Mouse (Mus musculus) urinary bladder, adult 18-20 months (tissue): ENCODE measurements around the gene Ssh2.
A peak's percentile ranks its signal among the peaks of the same experiment; 100 is the strongest.

Source experiments
- DNase-seq, 2 experiments: peaks; one replicate each; pipeline ENCODE4 v3.0.0; 2022; ENCODE audit warnings: low spot score in 2 of 2, mixed read lengths in 2 of 2

The Ssh2 gene

DNA sequence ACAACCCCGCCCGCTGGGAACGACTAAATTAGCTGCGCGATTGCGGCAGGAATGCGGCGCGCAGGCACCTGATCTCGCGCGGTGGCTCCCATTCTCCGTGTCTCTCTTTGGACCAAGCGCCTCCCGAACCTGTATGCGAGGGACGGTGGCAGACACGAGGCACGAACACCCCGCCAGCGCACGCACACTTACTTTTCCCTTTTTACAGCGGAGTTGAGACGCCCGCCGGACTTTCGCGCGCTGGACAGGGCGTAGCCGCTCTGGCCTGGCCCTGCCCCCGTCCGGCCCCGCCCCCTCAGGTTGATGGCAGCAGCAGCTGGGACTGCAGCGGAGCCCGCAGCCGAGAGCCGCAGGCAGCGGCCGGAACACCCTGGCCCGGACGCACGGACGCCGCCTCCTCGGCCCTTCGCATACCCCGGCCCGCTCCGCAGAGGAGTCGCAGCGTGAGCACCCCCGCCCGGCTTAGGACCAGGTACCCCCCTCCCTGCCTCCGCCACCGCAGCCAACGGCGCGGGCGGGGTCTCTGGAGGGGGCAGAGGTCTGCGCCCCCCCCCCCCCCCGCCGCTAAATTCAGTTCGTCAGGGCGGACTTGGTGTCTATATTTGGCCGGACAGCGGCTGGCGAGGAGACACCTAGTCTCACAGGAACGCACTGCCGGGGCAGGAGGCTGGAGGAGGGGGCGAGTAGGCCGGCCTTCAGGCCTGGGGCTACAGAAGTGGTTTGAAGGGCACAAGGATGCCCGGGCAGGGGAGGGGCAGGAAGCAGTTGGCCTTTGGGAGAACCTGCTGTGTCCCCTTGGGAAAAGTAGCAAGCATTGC is 246.4 kb downstream of the Ssh2 start, which contains the start of gene Coro6:
Coro6 (plus strand) TSS at position 129 of the 818 bp plus-strand sequence.
- peak; percentile 67 to 70 for DNase-seq

DNA sequence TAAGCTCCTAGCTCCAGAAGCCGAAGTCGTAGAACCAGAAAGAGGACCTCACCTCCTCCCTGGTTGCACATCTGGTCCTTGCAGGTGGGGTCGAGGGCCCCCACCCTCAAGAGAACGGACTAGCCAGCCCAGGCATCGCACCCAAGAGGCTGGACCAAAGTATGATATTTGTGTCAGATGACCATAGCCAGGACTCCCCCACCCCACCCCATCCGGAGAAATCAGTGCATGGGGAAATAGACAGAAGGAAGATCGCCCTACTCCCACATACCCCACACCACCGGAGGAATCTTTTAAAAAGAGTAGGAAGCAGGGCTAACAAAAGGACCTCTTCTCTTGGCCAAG is 247.0 kb downstream of the Ssh2 start:
- no peak for DNase-seq

DNA sequence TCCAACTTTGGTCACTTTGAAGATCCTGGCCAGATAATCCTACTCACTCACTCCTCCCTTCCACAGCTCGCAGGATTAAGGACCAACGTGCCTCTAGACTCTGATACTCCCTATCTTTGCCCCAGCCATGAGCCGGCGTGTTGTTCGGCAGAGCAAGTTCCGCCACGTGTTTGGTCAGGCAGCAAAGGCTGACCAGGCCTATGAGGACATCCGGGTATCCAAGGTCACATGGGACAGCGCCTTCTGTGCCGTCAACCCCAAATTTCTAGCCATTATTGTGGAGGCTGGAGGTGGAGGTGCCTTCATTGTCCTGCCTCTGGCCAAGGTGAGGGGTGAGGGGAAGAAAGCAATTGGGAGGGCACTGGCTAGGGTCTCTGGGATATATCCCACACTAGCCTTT is 247.7 kb downstream of the Ssh2 start:
- no peak for DNase-seq

DNA sequence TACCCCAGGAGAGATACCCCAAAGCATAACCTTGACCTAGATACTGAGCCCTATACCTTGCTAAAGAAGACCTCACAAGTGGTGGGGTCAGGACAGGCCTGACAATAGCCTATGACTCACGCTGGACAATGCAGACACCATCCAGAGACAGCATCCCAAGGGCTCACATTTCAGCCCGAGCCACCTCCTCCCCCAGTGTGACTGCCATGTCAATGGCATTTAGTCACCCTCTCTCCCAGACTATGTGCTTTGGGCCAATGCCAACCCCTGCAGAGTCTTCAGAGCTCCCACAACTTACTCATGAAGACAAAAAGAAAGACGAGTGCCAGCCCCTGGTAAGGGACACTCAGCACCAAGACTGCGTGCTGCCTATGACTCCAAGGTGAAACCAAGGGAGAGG is 248.6 kb downstream of the Ssh2 start:
- peak; percentile 33 to 35 for DNase-seq

DNA sequence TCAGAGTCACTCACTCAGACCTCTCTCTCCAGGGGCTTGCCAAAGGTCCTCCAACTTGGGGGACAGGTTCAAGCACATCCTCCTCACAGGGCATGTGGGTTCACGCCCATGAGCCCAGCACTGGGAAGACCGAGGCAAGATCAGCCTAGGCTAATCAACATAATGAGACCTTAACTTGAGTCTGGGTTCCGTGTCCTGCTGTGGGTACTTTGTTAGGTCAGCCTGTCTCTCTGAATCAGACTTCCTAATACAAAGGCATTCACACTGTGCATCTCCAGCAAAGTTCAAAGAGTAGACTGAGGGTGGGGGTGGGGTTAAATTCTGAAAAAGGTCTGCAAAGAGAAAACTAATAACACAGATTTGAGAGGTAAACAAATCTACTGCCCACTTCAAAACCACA is 249.0 kb downstream of the Ssh2 start:
- no peak for DNase-seq

DNA sequence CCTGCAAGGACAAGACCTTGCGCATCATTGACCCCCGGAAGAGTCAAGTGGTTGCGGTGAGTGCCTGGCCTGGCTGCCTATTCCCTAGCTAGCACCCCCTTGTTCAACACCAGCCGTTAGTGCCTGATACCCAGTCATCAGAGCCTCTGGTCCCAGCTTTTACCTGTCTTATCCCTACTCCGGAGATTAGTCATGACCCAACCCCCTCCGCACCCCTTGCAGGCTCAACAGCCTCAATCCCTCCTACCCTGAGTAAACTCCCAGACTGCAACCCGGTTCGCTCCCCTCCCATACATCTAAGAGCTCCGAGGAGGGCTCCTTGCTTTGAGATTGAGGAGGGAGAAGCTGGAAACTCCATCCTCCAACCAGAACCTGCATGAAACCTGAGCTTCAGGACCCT is 250.5 kb downstream of the Ssh2 start:
- no peak for DNase-seq

DNA sequence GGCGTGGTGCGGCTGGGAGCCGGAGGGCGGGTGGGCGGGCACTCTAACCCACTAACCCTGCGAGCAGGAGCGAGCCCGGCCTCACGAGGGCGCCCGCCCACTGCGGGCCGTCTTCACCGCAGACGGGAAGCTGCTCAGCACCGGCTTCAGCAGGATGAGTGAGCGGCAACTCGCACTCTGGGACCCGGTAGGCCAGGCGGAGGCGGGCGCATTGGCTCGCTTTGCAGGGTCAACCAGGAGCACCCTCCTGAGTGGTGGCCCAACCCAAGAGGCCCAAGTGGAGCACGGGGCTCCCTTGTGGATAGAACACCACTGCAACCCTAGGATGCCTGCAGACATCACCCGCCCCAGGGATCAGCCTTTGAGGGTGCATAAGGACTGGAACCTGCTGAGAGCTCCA is 251.1 kb downstream of the Ssh2 start:
- DNase-seq, result peak; percentile 50 to 73

DNA sequence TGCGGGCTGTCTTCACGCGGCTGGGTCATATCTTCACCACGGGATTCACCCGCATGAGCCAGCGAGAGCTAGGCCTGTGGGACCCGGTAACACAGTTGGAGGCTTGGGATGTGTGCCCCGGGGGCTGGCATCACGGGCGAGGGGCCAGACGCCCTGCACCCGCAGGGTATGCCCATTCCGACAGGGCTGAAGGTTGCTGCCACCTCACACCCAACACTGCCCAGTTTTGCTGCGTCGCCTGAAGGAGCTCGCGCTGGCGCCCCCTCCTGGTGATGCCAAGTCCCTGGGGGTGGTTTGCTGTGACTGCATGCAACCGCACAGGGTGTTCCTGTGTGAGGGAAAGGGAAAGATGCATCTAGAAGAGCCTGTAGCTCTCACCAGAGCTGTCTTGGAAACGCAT is 251.7 kb downstream of the Ssh2 start:
- peak in 1 of 2 experiments; percentile 66 for DNase-seq

DNA sequence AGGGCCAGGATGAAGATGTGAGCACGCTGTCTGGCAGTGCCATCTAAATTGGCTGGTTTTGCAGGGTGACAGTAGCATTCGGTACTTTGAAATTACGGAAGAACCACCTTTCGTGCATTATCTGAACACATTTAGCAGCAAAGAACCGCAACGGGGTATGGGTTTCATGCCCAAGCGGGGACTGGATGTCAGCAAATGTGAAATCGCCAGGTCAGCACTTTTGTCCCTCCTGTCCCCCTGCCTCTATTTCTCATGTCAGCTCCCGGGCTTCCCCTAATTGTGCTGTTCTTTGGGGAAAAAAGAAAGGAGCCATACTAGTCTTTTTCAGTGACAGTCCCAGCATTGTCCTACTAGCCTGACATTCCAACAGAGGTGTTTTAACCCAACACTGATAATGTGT is 252.3 kb downstream of the Ssh2 start:
- DNase-seq, result no peak

DNA sequence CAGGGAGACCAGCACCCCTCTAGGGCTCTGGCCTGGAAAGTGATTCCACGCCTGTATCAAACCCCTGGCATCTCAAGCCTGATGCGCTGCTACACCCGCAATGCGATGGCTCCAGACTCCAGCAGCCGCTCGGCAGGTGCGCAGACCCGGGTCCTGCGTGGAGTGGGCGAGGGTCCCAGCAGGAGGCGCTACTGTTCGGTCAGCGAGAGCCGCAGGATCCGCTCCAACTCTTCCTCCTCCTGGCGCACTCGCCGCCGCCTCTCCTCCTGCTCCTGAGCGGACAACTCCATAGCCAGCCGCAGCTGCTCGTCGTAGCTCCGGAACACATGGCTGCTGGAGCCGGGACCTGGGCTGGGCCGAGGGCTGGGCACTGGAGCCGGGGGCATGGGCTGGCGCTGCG is 255.3 kb downstream of the Ssh2 start:
- DNase-seq, result no peak

DNA sequence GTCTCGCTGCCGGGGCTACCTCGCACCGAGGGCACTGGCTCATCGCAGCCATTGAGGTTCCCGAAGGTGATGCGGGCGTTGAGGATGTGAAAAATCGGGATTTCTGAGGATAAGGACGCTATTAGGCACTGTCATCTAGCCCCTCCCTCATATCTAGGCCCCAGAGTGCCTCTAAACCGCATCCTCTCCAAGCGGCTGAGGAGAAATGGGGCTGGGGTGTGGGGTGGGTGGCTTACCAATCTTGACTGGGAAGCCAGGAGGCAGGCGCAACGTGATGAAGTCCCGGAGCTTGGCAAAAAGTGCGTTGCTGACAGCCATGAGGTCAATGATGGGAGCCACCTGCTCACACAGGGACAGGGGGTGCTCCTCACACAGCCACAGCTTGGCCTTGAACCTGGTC is 256.7 kb downstream of the Ssh2 start:
- no peak for DNase-seq

DNA sequence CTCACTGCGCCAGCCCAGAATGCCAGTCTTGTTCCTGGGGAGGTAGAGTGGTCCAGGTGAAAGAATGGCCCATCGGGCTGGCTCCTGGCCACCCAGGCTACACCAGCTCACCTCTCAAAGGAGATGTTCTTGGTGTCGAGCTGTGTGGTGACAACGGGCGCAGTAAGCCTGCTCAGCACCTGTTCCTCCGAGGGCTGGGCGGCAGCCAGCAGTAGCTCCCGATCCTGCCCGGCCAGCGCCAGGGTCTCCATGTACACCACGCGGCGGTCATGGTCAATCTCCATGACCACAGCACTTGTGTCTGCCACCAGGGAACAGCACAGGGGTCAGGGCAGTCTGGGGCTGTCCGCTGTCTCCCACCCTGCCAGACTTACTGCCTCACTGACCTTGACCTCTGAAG is 260.1 kb downstream of the Ssh2 start:
- DNase-seq, result no peak

DNA sequence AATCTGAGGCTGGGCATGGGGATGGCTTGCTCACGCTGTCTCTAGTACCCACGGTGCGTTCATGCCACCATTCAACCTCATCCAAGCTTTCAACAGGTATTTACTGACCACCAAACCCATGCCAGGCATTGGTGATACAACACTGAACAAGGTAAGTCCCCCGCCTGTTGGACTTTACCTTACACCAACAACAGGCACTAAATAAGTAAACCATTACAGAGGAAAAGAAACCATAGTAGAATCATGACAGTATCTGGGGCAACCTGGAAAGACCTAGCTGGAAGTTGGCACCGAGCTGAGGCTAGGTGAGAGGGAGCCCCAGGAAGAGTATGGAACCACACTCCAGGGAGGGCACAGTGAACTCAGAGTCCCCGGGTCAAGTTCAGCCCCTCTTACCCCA is 260.8 kb downstream of the Ssh2 start:
- no peak for DNase-seq

DNA sequence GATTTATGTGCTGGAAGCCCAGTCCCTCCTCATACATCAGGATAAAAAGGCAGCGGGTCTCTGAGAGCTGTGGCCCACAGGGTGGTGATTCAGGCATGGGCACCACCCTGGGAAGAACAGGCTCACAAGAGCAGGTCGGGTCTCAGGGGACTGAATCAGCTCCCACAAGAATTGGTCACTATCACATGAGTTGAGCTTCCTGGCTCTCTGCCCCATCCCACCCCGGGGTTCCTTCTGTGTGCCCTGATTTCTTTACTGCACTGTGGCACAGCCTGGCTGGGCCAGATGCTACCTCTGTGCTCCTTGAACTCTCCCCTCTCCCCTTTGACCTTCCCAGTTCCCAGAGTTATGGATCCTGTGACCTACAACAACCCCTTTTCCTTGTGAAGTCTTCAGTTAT is 267.0 kb downstream of the Ssh2 start:
- DNase-seq, result no peak

DNA sequence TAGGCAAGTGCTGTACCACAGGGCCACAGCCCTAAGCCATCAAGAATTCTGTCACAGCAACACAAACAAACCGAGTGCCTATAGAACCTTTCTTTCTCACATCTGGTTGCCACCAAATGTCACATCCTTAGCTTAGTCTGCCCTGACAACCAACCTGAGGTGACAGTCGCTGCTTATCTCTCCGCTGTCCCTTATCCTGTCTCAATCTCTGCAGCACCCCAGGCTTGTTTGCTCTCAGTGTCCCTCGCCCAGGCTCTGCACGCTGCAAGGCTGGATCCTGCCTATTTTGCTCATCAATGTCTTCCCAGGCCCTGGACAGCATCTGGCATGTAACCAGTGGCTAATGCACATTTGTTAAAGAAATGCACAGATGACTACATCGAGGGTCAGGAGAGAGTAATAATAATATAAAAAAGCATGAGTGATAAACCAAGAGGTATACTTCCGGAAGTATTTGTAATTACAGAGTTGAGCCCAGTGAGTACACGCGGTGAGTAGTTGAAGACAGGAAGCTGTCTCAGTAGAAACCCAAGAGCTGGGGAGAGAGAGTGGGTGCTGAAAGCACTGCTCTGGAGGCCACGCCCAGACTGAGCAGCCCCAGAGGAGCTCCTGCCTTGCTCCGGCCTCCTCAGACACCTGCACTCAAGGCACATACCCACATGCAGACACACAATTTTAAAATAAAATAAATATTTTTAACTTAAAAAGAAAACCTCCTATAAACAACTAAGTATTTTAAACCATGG is 267.6 kb downstream of the Ssh2 start:
- no peak for DNase-seq

DNA sequence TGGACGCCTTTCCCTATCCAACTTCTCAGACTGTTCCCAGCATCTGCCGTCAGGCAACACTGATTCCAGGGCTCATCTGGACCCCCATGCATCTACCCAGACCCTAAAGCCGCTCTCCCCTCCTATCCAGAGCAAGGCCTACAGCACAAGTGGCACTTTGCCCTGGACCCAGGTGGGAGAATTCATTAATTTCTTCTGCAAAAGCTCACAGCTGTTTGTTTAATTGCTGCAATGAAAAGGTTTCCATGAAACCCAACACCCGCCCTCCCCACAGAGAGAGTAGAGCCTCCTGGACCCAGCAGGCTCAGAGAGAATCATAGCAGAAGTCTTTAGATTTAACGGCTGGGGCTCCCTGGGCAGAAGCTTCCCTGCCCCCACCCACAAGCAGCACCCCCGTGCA is 269.1 kb downstream of the Ssh2 start:
- DNase-seq, result no peak

DNA sequence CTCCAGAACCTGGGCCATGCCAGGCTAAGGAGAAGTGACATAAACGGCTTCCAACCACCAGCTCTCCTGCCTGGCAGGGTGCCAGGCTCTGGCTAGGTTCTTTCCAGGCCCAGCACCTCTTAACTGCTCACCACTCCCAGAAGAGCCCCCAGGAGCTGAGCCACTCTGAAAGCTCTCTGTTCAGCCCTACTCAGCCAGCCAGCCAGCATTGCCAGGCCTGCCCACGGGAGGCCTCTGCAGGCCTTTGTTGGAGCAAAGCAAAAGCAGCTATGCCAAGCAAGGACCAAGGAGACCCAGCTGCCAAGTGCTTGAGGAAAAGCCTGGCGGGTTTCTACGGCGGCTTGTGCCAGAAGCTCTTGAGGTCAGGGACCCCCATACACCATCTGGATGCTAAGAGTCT is 270.7 kb downstream of the Ssh2 start:
- no peak for DNase-seq

DNA sequence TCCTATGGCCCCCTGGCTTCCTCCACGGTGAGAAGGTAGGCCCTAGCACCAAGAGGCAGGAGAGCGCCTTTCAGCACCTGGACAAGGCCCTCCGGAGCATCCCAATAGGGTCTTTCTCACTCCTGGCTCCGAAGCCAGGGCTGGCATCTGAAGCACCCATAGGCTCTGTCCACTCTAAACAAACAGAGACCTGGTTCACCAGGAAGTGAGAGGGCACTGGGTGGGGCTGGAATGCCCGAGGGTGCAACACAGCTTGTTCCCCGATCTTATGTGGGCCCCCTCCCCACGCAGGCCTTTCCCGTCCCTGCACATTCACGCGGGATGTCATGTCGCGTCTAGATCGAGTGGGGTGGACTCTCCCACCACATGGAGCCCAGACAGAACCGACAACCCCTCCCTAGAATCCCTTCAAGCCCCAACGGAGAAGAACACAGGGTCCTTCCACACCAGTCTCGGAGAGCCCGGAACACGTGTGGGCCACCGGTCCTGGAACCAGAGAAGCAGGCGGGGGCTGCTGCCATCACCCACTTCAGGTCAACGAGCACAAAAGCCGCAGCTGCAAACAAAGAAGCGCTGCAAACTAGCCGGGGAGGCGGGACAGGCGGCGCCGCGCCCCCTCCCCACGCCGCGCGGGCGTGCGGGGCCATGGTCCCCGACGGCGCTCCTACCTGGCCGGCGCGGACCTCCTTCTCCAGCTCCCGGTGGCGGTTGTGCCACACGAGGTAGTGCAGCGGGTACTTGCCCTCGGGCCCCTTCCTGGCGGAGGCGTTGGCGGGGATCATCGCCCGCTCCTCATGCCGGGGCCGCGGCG is 272.9 kb downstream of the Ssh2 start:
- DNase-seq, result no peak

DNA sequence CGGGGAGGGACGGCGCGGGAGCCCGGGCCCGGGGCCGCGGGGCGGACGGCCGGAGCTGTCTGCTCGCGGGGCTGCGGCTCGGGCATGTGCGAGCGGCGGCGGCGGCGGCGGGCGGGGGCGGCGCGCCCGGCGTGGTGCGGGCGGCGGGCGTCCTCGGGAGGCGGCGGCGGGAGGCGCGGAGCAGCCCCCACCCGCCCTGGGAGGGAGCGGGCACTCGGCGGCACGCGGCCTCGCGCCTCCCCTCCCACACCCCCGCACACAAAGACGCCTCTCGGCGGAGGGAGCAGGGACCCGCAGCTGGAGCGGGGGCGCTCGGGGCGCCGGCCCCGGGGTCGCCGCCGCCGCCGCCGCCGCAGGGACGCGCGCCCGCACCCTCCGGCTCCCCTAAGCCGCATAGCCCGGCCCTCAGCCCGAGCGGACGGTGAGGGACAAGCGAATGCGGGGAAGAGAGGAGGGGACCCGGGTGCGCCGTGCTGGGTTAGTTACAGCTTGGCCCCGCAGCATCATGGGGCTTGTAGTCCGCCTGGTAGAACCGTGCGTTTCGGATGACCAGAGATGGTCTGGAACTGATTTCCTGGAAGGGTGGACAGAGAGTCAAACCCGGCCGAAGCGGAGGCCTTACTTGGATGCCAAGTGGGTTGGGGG is 273.6 kb downstream of the Ssh2 start, which contains the start of gene Ankrd13b:
Ankrd13b (minus strand) TSS at position 88 of the 645 bp plus-strand sequence.
- DNase-seq, result peak in 1 of 2 experiments; percentile 72

DNA sequence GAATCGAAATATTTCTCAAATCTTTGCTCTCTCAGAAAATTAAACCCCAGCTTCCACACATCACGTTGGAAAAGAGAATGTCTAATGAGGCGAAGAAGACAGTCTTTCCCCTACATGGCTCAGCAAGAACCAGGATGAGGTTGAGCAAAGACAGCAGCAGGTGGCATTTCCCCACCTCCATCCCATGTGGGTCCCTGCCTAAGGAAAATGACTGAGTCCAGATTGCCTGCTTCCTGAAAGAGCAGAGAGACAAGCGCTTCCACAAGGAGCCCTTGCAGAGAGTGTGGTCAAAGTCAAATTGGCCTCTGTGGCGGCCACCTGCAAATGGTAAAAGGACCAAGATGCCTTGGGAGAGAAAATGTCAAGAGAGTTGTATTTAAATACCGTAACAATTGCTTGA is 274.4 kb downstream of the Ssh2 start:
- DNase-seq, result no peak

DNA sequence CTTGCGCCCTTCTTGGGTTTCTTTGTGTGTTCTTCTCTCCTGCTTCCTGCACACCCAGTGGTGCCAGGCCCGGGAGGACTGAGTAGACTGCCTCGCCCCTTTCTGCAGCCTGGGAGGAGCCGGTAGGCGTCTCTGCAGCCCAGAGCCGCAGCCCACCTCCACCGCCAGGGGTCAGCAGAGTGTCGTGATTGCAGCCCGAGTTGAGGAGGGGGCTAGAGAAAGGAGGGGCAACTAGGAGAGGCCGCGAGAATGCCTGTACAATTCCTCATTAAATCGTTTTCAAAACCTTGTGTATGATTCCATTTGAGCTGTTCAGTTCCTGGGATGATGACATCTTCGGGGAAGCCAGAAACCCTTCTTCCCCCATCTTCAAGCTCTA is 275.0 kb downstream of the Ssh2 start:
- peak in 1 of 2 experiments; percentile 84 for DNase-seq
